Mouse (Mus musculus): ENCODE data around the gene Pabpn1.

DNA sequence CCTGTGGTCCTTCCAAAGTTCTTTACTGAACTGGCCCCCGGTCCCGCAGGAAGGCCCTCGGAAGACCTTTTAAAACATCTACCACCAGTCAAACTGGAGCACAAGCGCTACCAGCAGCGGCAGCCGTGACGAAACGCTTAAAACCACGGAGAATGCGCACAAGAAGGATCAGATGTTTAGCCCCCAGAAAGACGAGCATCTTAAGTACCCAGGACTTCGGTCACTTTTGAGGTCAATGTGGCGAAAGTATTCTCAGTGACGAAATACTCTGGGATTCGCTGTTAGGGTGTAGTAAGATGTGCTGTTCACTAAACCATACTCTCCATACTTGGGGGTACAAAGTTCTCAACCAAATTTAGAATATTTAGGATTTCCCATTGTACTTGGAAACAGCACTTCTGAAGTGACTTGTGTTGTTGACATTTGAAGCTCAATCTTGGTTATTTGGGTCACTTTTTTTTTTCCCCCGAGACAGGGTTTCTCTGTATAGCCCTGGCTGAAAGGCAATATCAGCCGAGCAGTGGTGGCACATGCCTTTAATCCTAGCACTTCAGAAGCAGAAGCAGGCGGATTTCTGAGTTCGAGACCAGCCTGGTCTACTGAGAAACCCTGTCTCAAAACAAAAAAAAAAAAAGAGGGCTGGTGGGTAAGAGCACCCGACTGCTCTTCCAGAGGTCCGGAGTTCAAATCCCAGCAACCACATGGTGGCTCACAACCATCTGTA lies 27.8 kb upstream of the Pabpn1 start:
- no peak for TF ChIP-seq CTCF (IDR thresholded peaks at IDR 0.05; ENCODE audit: insufficient read depth, low read depth, low read length)
- no peak for TF ChIP-seq POLR2A (IDR thresholded peaks at IDR 0.05; ENCODE audit: insufficient read depth, low read depth, low read length)

Measured in olfactory bulb, adult 2 months (tissue).